Comparison of ENCODE assay signal across 13 mouse cellular contexts in genomic region chr3:82478179-82479138, GRCm38 (mm10).
"Had no signal": no experiment of that assay in that cellular context is flagged by ENCODE, and none has a peak within 500 bp of the region (broad histone marks: within the 10 kb centered on the region; RNA-seq: fewer than 3 reads in every experiment).

No protein-coding gene starts in this region.

- H3K9me3 ChIP-seq: limb, embryonic 13.5 days had no signal

- H3K4me1 ChIP-seq: limb, embryonic 13.5 days had no signal

- H3K27me3 ChIP-seq: limb, embryonic 13.5 days had no signal

- DNase-seq: kidney, adult 11 months; kidney, adult 9 months; kidney, postnatal 36 days; layer of hippocampus, adult 9-11 months; left cerebral cortex, postnatal 4 days; lung, adult 18-20 months; right cerebral cortex, postnatal 4 days; spleen, adult 18-20 months; thymus, adult 18-20 months; thymus, postnatal 14 days had no signal

- H3K4me3 ChIP-seq: limb, embryonic 13.5 days had no signal

- H3K27ac ChIP-seq: kidney, postnatal 0 days; limb, embryonic 13.5 days; liver, embryonic 14.5 days had no signal

- H3K9ac ChIP-seq: limb, embryonic 13.5 days; liver, embryonic 14.5 days had no signal

- H3K4me2 ChIP-seq: limb, embryonic 13.5 days had no signal

- H3K36me3 ChIP-seq: limb, embryonic 13.5 days had no signal
